Mouse (Mus musculus) bone marrow macrophage, adult 2 months (primary cell): Measurements from ENCODE around the gene Evi5.

Experiments used
- CTCF ChIP-seq: IDR thresholded peaks from 2 replicates; pipeline ENCODE4 v1.5.1; 2012; ENCODE audit warnings: low read depth, mild to moderate bottlenecking, low read length, moderate library complexity
- POLR2A ChIP-seq: IDR thresholded peaks from 2 replicates; pipeline ENCODE4 v1.6.1; 2012; ENCODE audit warnings: mild to moderate bottlenecking, low read depth, low read length, borderline replicate concordance

- TF ChIP-seq POLR2A: no peak
- TF ChIP-seq CTCF: no peak
Observed at GRCm38 (mm10) chr5:107723541-107724511, 151.1 kb downstream of the Evi5 start.
